Mouse (Mus musculus) liver, adult 2 months (tissue): Measurements from ENCODE around the gene Uncx.

Experiments used
- CTCF ChIP-seq: fragments of 200-500 bp; IDR thresholded peaks from 2 replicates; pipeline ENCODE4 v1.5.1; 2011; ENCODE audit warnings: low read depth, low read length, control low read depth
- POLR2A ChIP-seq: fragments of 200-500 bp; IDR thresholded peaks from 2 replicates; pipeline ENCODE4 v1.6.1; 2011; ENCODE audit warnings: low read length, control low read depth; ENCODE audit not compliant: insufficient read depth; ENCODE audit errors: extremely low read depth

DNA sequence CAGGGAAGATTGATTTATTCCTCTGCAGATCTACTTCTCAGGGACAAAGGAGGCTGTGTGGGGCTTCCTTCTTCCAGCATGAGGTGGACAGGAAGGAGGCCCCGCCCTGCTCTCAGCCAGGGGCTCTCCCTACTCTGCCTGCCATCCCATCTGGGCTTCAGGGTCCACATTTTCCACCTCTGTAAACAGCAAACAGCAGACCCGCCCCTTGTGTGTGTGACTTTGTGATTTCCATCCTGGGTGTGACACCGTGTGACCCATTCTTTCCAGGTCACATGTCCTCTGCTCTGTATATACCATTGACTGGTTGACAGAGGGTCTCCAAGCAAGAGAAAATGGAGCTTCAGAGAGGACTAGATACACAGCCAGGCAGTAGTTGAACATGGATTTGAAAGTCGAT is 22.2 kb downstream of the Uncx start:
- TF ChIP-seq CTCF = no peak
- TF ChIP-seq POLR2A = no peak
